Mouse (Mus musculus): ENCODE measurements around the gene Slpi. TPM values are rescaled to one million over a fixed set of nuclear protein-coding genes. Genes with fewer than 3 reads are reported as not detected.

Gene Slpi
- polyA plus RNA-seq, 1 experiment: 2.8 TPM

DNA sequence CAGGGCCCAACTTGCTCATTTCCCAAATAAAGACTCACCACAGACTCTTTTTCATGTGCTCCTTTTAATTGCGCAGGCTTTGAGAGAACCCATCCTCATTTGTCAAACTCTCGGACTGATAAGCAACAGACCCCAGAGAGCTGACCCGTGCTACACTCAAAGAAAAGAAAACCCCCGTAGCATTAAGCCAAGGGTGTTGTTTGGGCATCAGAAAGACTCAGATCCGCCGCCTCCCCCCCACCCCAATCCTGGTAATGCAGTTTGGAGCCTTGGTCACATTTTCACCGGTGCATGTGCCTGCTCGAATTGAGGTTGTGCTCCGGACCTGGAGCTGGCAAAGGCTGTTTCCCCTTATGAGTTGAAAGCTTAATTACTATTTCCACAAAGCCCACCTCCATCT, 16.2 kb upstream of the Slpi start, which contains the start of gene Matn4:
TSS of gene Matn4 (minus strand) at position 101 of the 400 bp plus-strand sequence.
- Histone ChIP-seq H3K27me3 (ENCODE audit: control insufficient read depth, insufficient read depth, low read length) (no peaks in the 10 kb centered on the region), H3K27ac (ENCODE audit: control insufficient read depth, insufficient read depth, low read depth, low read length) (no peak within 1 kb of the TSS), H3K4me3 (ENCODE audit: control insufficient read depth, low read depth, low read length) (no peak within 1 kb of the TSS), H3K4me1 (ENCODE audit: control insufficient read depth, insufficient read depth, low read length) (peaks cover 19% of the 10 kb centered on the region), H3K36me3 (ENCODE audit: control insufficient read depth, insufficient read depth, low read length) (no peaks in the 10 kb centered on the region)
- no peak for TF ChIP-seq POLR2A (IDR thresholded peaks at IDR 0.05; ENCODE audit: control insufficient read depth, low read depth, low read length)
- no peak for TF ChIP-seq CTCF (IDR thresholded peaks at IDR 0.05; ENCODE audit: control insufficient read depth, insufficient read depth, insufficient replicate concordance, low read depth, low read length)

DNA sequence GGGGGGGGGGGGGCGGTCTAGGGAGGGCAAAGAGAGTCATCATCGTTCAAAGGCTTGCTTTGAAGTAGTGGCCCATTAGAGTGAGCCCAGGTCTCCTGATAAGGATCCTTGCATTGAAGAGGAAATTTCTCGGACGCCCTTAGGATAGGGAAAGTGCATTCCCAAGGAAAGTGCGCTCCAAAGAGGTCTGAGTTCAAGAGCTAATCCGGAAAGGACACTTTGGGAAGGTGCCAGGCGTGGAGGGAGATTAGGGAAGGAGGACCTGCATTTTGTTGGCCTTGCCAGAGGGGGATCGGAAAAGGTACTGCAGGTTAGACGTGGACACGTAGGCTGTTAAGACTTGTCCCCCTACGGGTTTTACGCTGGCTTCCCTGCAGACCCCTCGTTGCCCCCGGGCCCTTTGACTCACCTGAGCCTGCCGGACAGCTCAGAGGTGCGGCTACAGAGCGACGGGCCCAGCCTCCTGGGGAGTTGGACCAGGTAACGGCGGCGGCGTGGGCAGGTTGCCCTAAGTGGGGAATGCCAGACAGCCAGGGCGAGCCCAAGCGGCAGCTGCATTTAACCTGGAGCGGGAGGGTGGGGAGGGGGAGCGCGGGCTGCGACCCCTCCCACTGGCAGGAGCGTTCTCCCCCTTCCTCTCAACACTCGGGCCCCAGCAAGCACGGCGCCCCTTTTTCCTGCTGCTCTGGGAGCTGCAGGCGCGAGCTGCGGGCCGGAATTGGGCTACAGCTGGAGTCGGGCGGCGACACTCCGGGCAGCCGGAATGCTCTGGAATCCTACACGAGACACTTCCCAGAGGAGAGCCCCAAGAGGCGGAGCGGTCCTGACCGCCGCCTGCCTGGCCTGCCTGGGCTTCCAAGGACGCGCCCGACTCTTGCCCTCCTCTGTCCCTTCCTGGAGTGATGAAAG, 15.4 kb upstream of the Slpi start:
- H3K36me3 ChIP-seq (ENCODE audit: control insufficient read depth, insufficient read depth, low read length): no peaks in the 10 kb centered on the region
- TF ChIP-seq POLR2A (IDR thresholded peaks at IDR 0.05; ENCODE audit: control insufficient read depth, low read depth, low read length) (no peak), CTCF (IDR thresholded peaks at IDR 0.05; ENCODE audit: control insufficient read depth, insufficient read depth, insufficient replicate concordance, low read depth, low read length) (no peak)
- H3K4me3 ChIP-seq (ENCODE audit: control insufficient read depth, low read depth, low read length): no peak overlapping the region
- no peak overlapping the region for H3K27ac ChIP-seq (ENCODE audit: control insufficient read depth, insufficient read depth, low read depth, low read length)
- H3K4me1 ChIP-seq (ENCODE audit: control insufficient read depth, insufficient read depth, low read length): peaks cover 20% of the 10 kb centered on the region
- no peaks in the 10 kb centered on the region for H3K27me3 ChIP-seq (ENCODE audit: control insufficient read depth, insufficient read depth, low read length)

DNA sequence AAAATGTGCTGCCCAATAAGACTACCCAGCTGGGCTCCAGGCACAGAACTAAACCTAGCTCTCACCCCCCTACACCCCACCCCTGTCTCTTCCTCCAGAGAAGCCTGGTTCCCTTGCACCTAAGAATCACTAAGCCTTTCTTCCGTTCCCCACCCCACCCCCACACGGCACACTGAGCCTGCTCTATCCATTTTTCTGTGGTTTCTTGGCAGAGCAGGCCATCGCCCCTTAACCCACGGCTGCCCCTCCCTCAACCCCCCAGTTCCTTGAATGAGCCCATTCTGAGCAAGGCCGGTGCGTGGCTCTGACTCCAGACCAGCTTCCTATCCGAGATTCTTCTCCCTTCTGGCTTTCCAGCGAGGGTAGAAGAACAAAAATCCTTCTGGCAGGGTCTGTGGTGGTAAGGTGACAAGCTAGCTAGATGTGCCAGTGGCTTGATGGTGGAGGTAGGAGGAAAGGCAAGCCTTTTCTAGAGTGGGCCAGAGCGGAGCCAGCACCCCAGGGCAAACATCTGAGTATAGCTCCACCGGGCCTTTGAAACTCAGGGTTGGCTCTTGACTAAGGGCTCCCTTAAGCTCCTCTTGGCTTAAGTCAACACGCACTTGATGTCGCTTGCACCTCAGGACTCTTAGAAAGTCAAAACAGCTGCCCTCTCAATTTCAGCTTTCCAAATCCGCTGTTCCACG, 14.6 kb upstream of the Slpi start:
- TF ChIP-seq CTCF (IDR thresholded peaks at IDR 0.05; ENCODE audit: control insufficient read depth, insufficient read depth, insufficient replicate concordance, low read depth, low read length) (no peak), POLR2A (IDR thresholded peaks at IDR 0.05; ENCODE audit: control insufficient read depth, low read depth, low read length) (no peak)
- Histone ChIP-seq H3K36me3 (ENCODE audit: control insufficient read depth, insufficient read depth, low read length) (no peaks in the 10 kb centered on the region), H3K4me3 (ENCODE audit: control insufficient read depth, low read depth, low read length) (no peak overlapping the region), H3K4me1 (ENCODE audit: control insufficient read depth, insufficient read depth, low read length) (peaks cover 20% of the 10 kb centered on the region), H3K27me3 (ENCODE audit: control insufficient read depth, insufficient read depth, low read length) (no peaks in the 10 kb centered on the region), H3K27ac (ENCODE audit: control insufficient read depth, insufficient read depth, low read depth, low read length) (no peak overlapping the region)

DNA sequence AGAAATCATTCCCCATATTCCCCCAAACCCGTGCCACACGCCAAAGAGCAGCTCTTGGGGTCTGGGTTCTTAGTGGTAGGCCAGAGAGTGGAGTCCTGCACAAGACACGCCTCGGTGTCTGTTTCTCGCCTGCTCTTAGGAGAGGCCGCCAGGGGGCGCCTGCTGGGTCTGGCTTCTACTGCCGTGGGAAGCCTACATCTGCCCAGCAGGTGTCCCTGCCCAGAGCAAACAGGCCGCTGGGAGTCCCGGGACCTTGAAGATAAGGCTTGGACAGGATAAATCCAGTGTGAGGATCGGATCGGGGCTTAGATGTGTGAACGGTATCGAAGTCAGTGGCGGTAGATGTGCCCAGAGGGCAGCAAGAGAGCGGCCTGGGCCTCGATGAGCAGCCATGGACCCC, 14.0 kb upstream of the Slpi start, which contains the start of gene Rbpjl:
TSS of gene Rbpjl (plus strand) at position 236 of the 400 bp plus-strand sequence.
- Histone ChIP-seq H3K4me3 (ENCODE audit: control insufficient read depth, low read depth, low read length) (peak within 1 kb of the TSS; percentile 42), H3K36me3 (ENCODE audit: control insufficient read depth, insufficient read depth, low read length) (no peaks in the 10 kb centered on the region), H3K4me1 (ENCODE audit: control insufficient read depth, insufficient read depth, low read length) (peaks cover 19% of the 10 kb centered on the region), H3K27me3 (ENCODE audit: control insufficient read depth, insufficient read depth, low read length) (no peaks in the 10 kb centered on the region), H3K27ac (ENCODE audit: control insufficient read depth, insufficient read depth, low read depth, low read length) (no peak within 1 kb of the TSS)
- peak; percentile 81 for TF ChIP-seq CTCF (IDR thresholded peaks at IDR 0.05; ENCODE audit: control insufficient read depth, insufficient read depth, insufficient replicate concordance, low read depth, low read length)
- TF ChIP-seq POLR2A (IDR thresholded peaks at IDR 0.05; ENCODE audit: control insufficient read depth, low read depth, low read length): no peak

DNA sequence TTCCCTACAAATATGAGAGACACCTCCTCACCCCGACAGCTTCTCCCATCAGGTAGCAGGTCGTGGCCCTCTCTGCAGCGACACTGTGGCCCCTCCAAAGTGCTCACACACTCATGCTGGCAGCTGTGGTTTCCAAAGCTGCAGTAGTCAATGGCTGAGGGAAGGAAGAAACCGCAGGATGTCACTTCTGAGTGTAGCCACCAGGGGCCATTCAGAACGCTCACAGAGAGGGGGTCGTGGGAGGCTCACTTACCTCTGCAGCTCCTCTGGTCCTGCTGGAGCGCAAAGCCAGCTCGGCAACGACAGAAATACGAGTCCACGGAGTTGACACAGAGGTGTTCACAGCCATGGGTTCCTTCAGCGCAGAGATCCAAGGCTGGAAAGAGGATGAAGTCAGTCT, 8.0 kb upstream of the Slpi start:
- Histone ChIP-seq H3K27ac (ENCODE audit: control insufficient read depth, insufficient read depth, low read depth, low read length) (no peak overlapping the region), H3K4me3 (ENCODE audit: control insufficient read depth, low read depth, low read length) (no peak overlapping the region), H3K27me3 (ENCODE audit: control insufficient read depth, insufficient read depth, low read length) (no peaks in the 10 kb centered on the region), H3K36me3 (ENCODE audit: control insufficient read depth, insufficient read depth, low read length) (no peaks in the 10 kb centered on the region), H3K4me1 (ENCODE audit: control insufficient read depth, insufficient read depth, low read length) (peaks cover 21% of the 10 kb centered on the region)
- TF ChIP-seq CTCF (IDR thresholded peaks at IDR 0.05; ENCODE audit: control insufficient read depth, insufficient read depth, insufficient replicate concordance, low read depth, low read length): no peak
- no peak for TF ChIP-seq POLR2A (IDR thresholded peaks at IDR 0.05; ENCODE audit: control insufficient read depth, low read depth, low read length)

DNA sequence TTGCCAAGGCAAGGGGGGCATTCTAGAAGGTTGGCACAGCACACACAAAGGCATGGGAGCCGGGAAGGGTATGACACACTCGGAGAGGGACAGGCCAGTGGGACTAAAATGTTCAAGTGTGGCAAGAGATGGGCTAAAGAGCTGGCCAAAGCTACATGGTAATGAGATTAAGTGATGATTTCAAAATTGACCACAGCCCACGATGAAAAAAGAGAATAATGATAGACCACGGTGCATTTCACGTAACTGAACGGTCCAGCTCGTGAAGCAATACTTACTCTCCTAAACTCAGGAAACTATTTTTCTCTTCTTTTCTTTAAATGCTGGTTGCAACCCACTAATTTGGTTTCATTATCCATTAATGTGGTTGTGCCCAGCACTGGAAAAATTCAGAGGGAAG, 7.2 kb upstream of the Slpi start:
- no peak overlapping the region for H3K27ac ChIP-seq (ENCODE audit: control insufficient read depth, insufficient read depth, low read depth, low read length)
- no peaks in the 10 kb centered on the region for H3K36me3 ChIP-seq (ENCODE audit: control insufficient read depth, insufficient read depth, low read length)
- H3K4me3 ChIP-seq (ENCODE audit: control insufficient read depth, low read depth, low read length): no peak overlapping the region
- H3K27me3 ChIP-seq (ENCODE audit: control insufficient read depth, insufficient read depth, low read length): no peaks in the 10 kb centered on the region
- TF ChIP-seq CTCF (IDR thresholded peaks at IDR 0.05; ENCODE audit: control insufficient read depth, insufficient read depth, insufficient replicate concordance, low read depth, low read length) (no peak), POLR2A (IDR thresholded peaks at IDR 0.05; ENCODE audit: control insufficient read depth, low read depth, low read length) (no peak)
- peaks cover 19% of the 10 kb centered on the region for H3K4me1 ChIP-seq (ENCODE audit: control insufficient read depth, insufficient read depth, low read length)

DNA sequence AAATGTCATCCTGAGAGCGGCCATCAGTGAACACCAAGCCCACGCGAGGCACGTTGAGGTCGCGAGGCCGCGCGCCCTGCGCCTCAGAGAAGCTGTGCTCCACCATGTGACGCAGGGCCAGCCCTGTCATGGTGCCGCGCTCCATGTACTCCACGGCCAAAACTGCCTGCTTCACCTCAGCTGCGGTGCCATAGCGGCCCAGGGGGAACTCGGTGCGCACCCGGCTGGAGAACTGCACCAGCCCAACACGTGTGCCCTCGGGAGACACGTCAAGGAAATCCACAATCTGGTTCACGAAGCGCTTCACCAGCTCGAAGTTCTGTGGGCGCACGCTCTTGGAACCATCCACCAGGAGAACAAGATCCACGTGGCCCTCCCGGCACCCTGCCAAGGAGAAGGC, 4.2 kb upstream of the Slpi start:
- H3K4me3 ChIP-seq (ENCODE audit: control insufficient read depth, low read depth, low read length): no peak overlapping the region
- no peaks in the 10 kb centered on the region for H3K36me3 ChIP-seq (ENCODE audit: control insufficient read depth, insufficient read depth, low read length)
- H3K4me1 ChIP-seq (ENCODE audit: control insufficient read depth, insufficient read depth, low read length): peaks cover 15% of the 10 kb centered on the region
- TF ChIP-seq POLR2A (IDR thresholded peaks at IDR 0.05; ENCODE audit: control insufficient read depth, low read depth, low read length): no peak
- TF ChIP-seq CTCF (IDR thresholded peaks at IDR 0.05; ENCODE audit: control insufficient read depth, insufficient read depth, insufficient replicate concordance, low read depth, low read length): no peak
- H3K27me3 ChIP-seq (ENCODE audit: control insufficient read depth, insufficient read depth, low read length): no peaks in the 10 kb centered on the region
- H3K27ac ChIP-seq (ENCODE audit: control insufficient read depth, insufficient read depth, low read depth, low read length): no peak overlapping the region

Data from testis, adult 2 months (tissue).